Mouse (Mus musculus) midbrain, embryonic 13.5 days (tissue): ENCODE results near the gene Chst4. TPM values are rescaled to one million over a fixed set of nuclear protein-coding genes. Genes with fewer than 3 reads are reported as not detected.
"Not testable (repeated sequence)": the region's sequence is repeated elsewhere in the genome, so short reads cannot be mapped to it uniquely, and the experiment has no call there.

ENCODE experiments used
- ATAC-seq: fragments of 200-750 bp; cut with Nextera tagmentation; 2 replicates; pipeline ENCODE4 v1.8.0; 2017; ENCODE audit warnings: mild to moderate bottlenecking, moderate TSS enrichment, moderate library complexity
- H3K27ac ChIP-seq: fragments of 300-500 bp; sonication (generic); 2 replicates; pipeline ENCODE4 v1.5.1; 2015; ENCODE audit warnings: inconsistent platforms, mild to moderate bottlenecking, moderate library complexity
- H3K27me3 ChIP-seq: fragments of 300-500 bp; sonication (generic); 2 replicates; pipeline ENCODE4 v1.6.1; 2015; ENCODE audit warnings: mild to moderate bottlenecking, inconsistent platforms
- H3K36me3 ChIP-seq: fragments of 300-500 bp; sonication (generic); 2 replicates; pipeline ENCODE4 v1.6.1; 2015; ENCODE audit warnings: mild to moderate bottlenecking, inconsistent platforms
- H3K4me1 ChIP-seq: fragments of 300-500 bp; sonication (generic); replicated peaks from 2 replicates; pipeline ENCODE4 v1.6.1; 2015; ENCODE audit warnings: inconsistent platforms
- H3K4me2 ChIP-seq: fragments of 300-500 bp; sonication (generic); replicated peaks from 2 replicates; pipeline ENCODE4 v1.6.1; 2015; ENCODE audit warnings: moderate library complexity, mild to moderate bottlenecking, inconsistent platforms
- H3K4me3 ChIP-seq: fragments of 300-500 bp; sonication (generic); replicated peaks from 2 replicates; pipeline ENCODE4 v1.5.1; 2015; ENCODE audit warnings: mild to moderate bottlenecking, inconsistent platforms
- H3K9ac ChIP-seq: fragments of 300-500 bp; sonication (generic); replicated peaks from 2 replicates; pipeline ENCODE4 v1.6.1; 2015; ENCODE audit warnings: mild to moderate bottlenecking, inconsistent platforms
- H3K9me3 ChIP-seq: fragments of 300-500 bp; sonication (generic); 2 replicates; pipeline ENCODE4 v1.6.1; 2016; ENCODE audit warnings: mild to moderate bottlenecking, inconsistent platforms
- WGBS: fragments of 180-500 bp; shearing (Covaris S2); methylation state at CpG from one replicate; pipeline ENCODE4 v1.1.7; 2015; 5-methylcytosine and 5-hydroxymethylcytosine counted together
- polyA plus RNA-seq: library from polyadenylated mRNA; unstranded; fragments of >200 nt; fragmentation: Nextera tagmentation; extraction: Ambion mirVana; gene quantifications from 2 replicates; pipeline ENCODE4 v1.2.1, GENCODE M21; 2015

Chst4 gene
- polyA plus RNA-seq, 1 experiment from 2014 or later: not detected

GRCm38 (mm10) chr8:110040509-110040908 lies 969 bp upstream of the Chst4 start:
- Histone ChIP-seq H3K4me3 (no peak overlapping the region), H3K27ac (no peak overlapping the region), H3K4me1 (no peaks in the 10 kb centered on the region), H3K9ac (no peak overlapping the region), H3K4me2 (no peak overlapping the region), H3K27me3 (no peaks in the 10 kb centered on the region), H3K36me3 (no peaks in the 10 kb centered on the region), H3K9me3 (no peaks in the 10 kb centered on the region)
- WGBS: 82% methylated on average over 4 of the region's 4 CpGs
- no peak for ATAC-seq

GRCm38 (mm10) chr8:110039216-110039615 lies 324 bp downstream of the Chst4 start:
- H3K36me3 ChIP-seq: no peaks in the 10 kb centered on the region
- H3K9ac ChIP-seq: no peak overlapping the region
- no peak overlapping the region for H3K4me3 ChIP-seq
- no peak overlapping the region for H3K4me2 ChIP-seq
- peaks cover 5% of the 10 kb centered on the region for H3K4me1 ChIP-seq
- no peaks in the 10 kb centered on the region for H3K9me3 ChIP-seq
- no peak for ATAC-seq
- WGBS: 48% methylated on average over 7 of the region's 7 CpGs
- H3K27me3 ChIP-seq: no peaks in the 10 kb centered on the region
- no peak overlapping the region for H3K27ac ChIP-seq

GRCm38 (mm10) chr8:110036156-110036555 lies 3.4 kb downstream of the Chst4 start:
- no peak overlapping the region for H3K4me2 ChIP-seq
- no peaks in the 10 kb centered on the region for H3K9me3 ChIP-seq
- ATAC-seq: no peak
- no peak overlapping the region for H3K27ac ChIP-seq
- no peak overlapping the region for H3K9ac ChIP-seq
- H3K4me1 ChIP-seq: peaks cover 11% of the 10 kb centered on the region
- WGBS: 64% methylated on average over 2 of the region's 2 CpGs
- no peaks in the 10 kb centered on the region for H3K36me3 ChIP-seq
- no peak overlapping the region for H3K4me3 ChIP-seq
- no peaks in the 10 kb centered on the region for H3K27me3 ChIP-seq

GRCm38 (mm10) chr8:110034331-110034730 lies 5.2 kb downstream of the Chst4 start:
- WGBS: 57% methylated on average over 4 of the region's 4 CpGs
- no peak overlapping the region for H3K27ac ChIP-seq
- H3K36me3 ChIP-seq: no peaks in the 10 kb centered on the region
- no peak overlapping the region for H3K9ac ChIP-seq
- H3K4me1 ChIP-seq: peaks cover 11% of the 10 kb centered on the region
- no peak for ATAC-seq
- H3K4me3 ChIP-seq: no peak overlapping the region
- H3K27me3 ChIP-seq: no peaks in the 10 kb centered on the region
- peaks cover 2% of the 10 kb centered on the region; the same call in 1 of the 2 replicates for H3K9me3 ChIP-seq
- no peak overlapping the region for H3K4me2 ChIP-seq

- not testable (repeated sequence) for ATAC-seq, H3K9ac ChIP-seq, H3K27ac ChIP-seq, H3K27me3 ChIP-seq, H3K4me2 ChIP-seq, H3K36me3 ChIP-seq, H3K9me3 ChIP-seq, H3K4me3 ChIP-seq
- H3K4me1 ChIP-seq: peaks cover 11% of the 10 kb centered on the region
- 32% methylated on average over 8 of the region's 8 CpGs for WGBS
Observed at GRCm38 (mm10) chr8:110033771-110034170, 5.8 kb downstream of the Chst4 start.

GRCm38 (mm10) chr8:110022768-110023344 lies 16.7 kb downstream of the Chst4 start:
- 91% methylated on average over 10 of the region's 10 CpGs for WGBS
- Histone ChIP-seq H3K9ac (no peak overlapping the region), H3K27ac (no peak overlapping the region), H3K36me3 (no peaks in the 10 kb centered on the region), H3K4me3 (no peak overlapping the region), H3K4me2 (no peak overlapping the region), H3K27me3 (no peaks in the 10 kb centered on the region), H3K4me1 (no peaks in the 10 kb centered on the region), H3K9me3 (no peaks in the 10 kb centered on the region)
- no peak for ATAC-seq

GRCm38 (mm10) chr8:110022081-110022480 lies 17.5 kb downstream of the Chst4 start:
- no peak overlapping the region for H3K9ac ChIP-seq
- no peak overlapping the region for H3K4me3 ChIP-seq
- H3K27me3 ChIP-seq: no peaks in the 10 kb centered on the region
- H3K4me1 ChIP-seq: no peaks in the 10 kb centered on the region
- 60% methylated on average over 6 of the region's 6 CpGs for WGBS
- H3K27ac ChIP-seq: no peak overlapping the region
- H3K4me2 ChIP-seq: no peak overlapping the region
- H3K36me3 ChIP-seq: no peaks in the 10 kb centered on the region
- ATAC-seq: no peak
- H3K9me3 ChIP-seq: no peaks in the 10 kb centered on the region

- no peak overlapping the region for H3K4me2 ChIP-seq
- H3K27ac ChIP-seq: no peak overlapping the region
- no peaks in the 10 kb centered on the region for H3K9me3 ChIP-seq
- peaks cover 14% of the 10 kb centered on the region for H3K4me1 ChIP-seq
- no peak overlapping the region for H3K4me3 ChIP-seq
- no peaks in the 10 kb centered on the region for H3K27me3 ChIP-seq
- no peaks in the 10 kb centered on the region for H3K36me3 ChIP-seq
- WGBS: 31% methylated on average over 5 of the region's 5 CpGs
- no peak for ATAC-seq
- no peak overlapping the region for H3K9ac ChIP-seq
Observed at GRCm38 (mm10) chr8:110010868-110011267, 28.7 kb downstream of the Chst4 start.

- Histone ChIP-seq H3K4me1 (peaks cover 9% of the 10 kb centered on the region), H3K36me3 (no peaks in the 10 kb centered on the region), H3K9me3 (no peaks in the 10 kb centered on the region), H3K9ac (no peak overlapping the region), H3K27ac (no peak overlapping the region), H3K4me2 (no peak overlapping the region), H3K27me3 (no peaks in the 10 kb centered on the region), H3K4me3 (no peak overlapping the region)
- ATAC-seq: no peak
- 70% methylated on average over 8 of the region's 8 CpGs for WGBS
Observed at GRCm38 (mm10) chr8:110008995-110009446, 30.5 kb downstream of the Chst4 start.

- H3K36me3 ChIP-seq: no peaks in the 10 kb centered on the region
- H3K27ac ChIP-seq: no peak overlapping the region
- H3K9me3 ChIP-seq: no peaks in the 10 kb centered on the region
- no peak overlapping the region for H3K4me2 ChIP-seq
- no peaks in the 10 kb centered on the region for H3K27me3 ChIP-seq
- WGBS: 93% methylated on average over 26 of the region's 26 CpGs
- peaks cover 9% of the 10 kb centered on the region for H3K4me1 ChIP-seq
- H3K9ac ChIP-seq: no peak overlapping the region
- no peak for ATAC-seq
- no peak overlapping the region for H3K4me3 ChIP-seq
Observed at GRCm38 (mm10) chr8:110008228-110008994, 31.1 kb downstream of the Chst4 start.

GRCm38 (mm10) chr8:110006312-110007023 lies 33.1 kb downstream of the Chst4 start:
- peak; percentile 92 for ATAC-seq
- Histone ChIP-seq H3K27me3 (no peaks in the 10 kb centered on the region), H3K4me2 (peak overlapping the region; percentile 22; the same call in 1 of the 2 replicates), H3K4me3 (no peak overlapping the region), H3K36me3 (no peaks in the 10 kb centered on the region), H3K9me3 (no peaks in the 10 kb centered on the region), H3K27ac (peak overlapping the region; percentile 68), H3K9ac (no peak overlapping the region), H3K4me1 (peaks cover 9% of the 10 kb centered on the region)
- WGBS: 46% methylated on average over 17 of the region's 17 CpGs

GRCm38 (mm10) chr8:110004300-110004699 lies 35.2 kb downstream of the Chst4 start:
- no peak for ATAC-seq
- H3K4me1 ChIP-seq: peaks cover 9% of the 10 kb centered on the region
- no peak overlapping the region for H3K4me3 ChIP-seq
- WGBS: 85% methylated on average over 5 of the region's 5 CpGs
- no peaks in the 10 kb centered on the region for H3K9me3 ChIP-seq
- no peak overlapping the region for H3K27ac ChIP-seq
- no peaks in the 10 kb centered on the region for H3K36me3 ChIP-seq
- H3K9ac ChIP-seq: no peak overlapping the region
- no peaks in the 10 kb centered on the region for H3K27me3 ChIP-seq
- no peak overlapping the region for H3K4me2 ChIP-seq
